20 mouse cellular contexts compared by ENCODE assay signal in the genomic region with DNA sequence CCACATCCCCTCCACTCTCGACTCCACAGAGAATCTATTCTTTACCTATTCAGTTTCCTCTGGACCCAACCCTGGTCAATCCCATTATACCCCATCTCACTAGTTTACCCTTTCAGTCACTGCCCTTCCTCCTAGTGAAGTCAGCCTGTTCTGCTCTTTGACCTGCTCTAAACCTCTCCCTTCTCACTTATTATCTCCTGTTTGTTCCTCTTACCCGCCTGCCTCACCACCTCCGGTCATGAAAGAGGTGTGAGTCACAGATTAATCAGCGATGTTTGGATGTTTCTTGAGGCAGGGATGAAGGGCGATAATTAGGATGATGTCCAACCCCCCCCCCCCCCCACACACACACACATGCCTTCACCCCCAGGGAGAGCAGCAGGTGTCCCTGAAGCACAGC.
DNase-seq lines count a peak whose midpoint lies in the region; ATAC-seq and TF ChIP-seq lines count a peak whose summit lies in the region.
"Had no signal": no experiment of that assay in that cellular context is flagged by ENCODE, and none has a peak within 500 bp of the region (broad histone marks: within the 10 kb centered on the region; RNA-seq: fewer than 3 reads in every experiment).

No protein-coding gene starts in this region.

- H3K36me3 ChIP-seq in heart, adult 2 months (ENCODE audit: control insufficient read depth, insufficient read depth, low read length) = no peaks in the 10 kb centered on the region
- H3K36me3 ChIP-seq in intestine, embryonic 15.5 days = no peaks in the 10 kb centered on the region
- H3K36me3 ChIP-seq in small intestine, adult 2 months (ENCODE audit: control insufficient read depth, insufficient read depth, low read length) = no peaks in the 10 kb centered on the region
- no peaks in the 10 kb centered on the region for H3K36me3 ChIP-seq in midbrain, embryonic 16.5 days (ENCODE audit: control insufficient read depth, insufficient read depth, low read length)
- H3K36me3 ChIP-seq: embryonic facial prominence, embryonic 15.5 days; forebrain, embryonic 10.5 days; heart, embryonic 13.5 days; hindbrain, embryonic 15.5 days had no signal

- no peak for TF ChIP-seq CTCF in heart, adult 2 months (IDR thresholded peaks at IDR 0.05)
- TF ChIP-seq CTCF in small intestine, adult 2 months (IDR thresholded peaks at IDR 0.05; ENCODE audit: extremely low read depth, insufficient read length, insufficient replicate concordance, low read depth, low read length) = no peak
- no peak for TF ChIP-seq CTCF in gastrocnemius, adult 2 months (IDR thresholded peaks at IDR 0.05)

- DNase-seq in heart, adult 11 months = peak; percentile 68
- no peak for DNase-seq in heart, adult 2 months
- DNase-seq in layer of hippocampus, postnatal 14 days (ENCODE audit: low spot score in 2 of 2) = no peak
- DNase-seq in gastrocnemius, adult 2 months = no peak
- DNase-seq: adrenal gland, adult 8-10 months; cerebellum, adult 11 months; cerebellum, adult 8-10 months; cerebellum, postnatal 14 days; embryo, embryonic 11 days; gastrocnemius, postnatal 14 days; heart, postnatal 36 days had no signal

- no peaks in the 10 kb centered on the region for H3K9me3 ChIP-seq in intestine, embryonic 15.5 days
- no peaks in the 10 kb centered on the region for H3K9me3 ChIP-seq in midbrain, embryonic 16.5 days (replicated peaks; ENCODE audit: control insufficient read depth, low read length, poor library complexity, severe bottlenecking)
- H3K9me3 ChIP-seq: embryonic facial prominence, embryonic 15.5 days; forebrain, embryonic 10.5 days; heart, embryonic 13.5 days; hindbrain, embryonic 15.5 days had no signal

- H3K4me2 ChIP-seq in intestine, embryonic 15.5 days (replicated peaks) = no peak overlapping the region
- H3K4me2 ChIP-seq in midbrain, embryonic 16.5 days (ENCODE audit: low read length) = no peak overlapping the region
- H3K4me2 ChIP-seq: embryonic facial prominence, embryonic 15.5 days; heart, embryonic 13.5 days; hindbrain, embryonic 15.5 days had no signal

- WGBS in heart, adult 2 months = 53% methylated on average over 5 of the region's 5 CpGs
- 51% methylated on average over 5 of the region's 5 CpGs for WGBS in intestine, embryonic 15.5 days
- 18% methylated on average over 5 of the region's 5 CpGs for WGBS in small intestine, adult 2 months
- WGBS in midbrain, embryonic 16.5 days = 67% methylated on average over 5 of the region's 5 CpGs

- no peaks in the 10 kb centered on the region for H3K27me3 ChIP-seq in heart, adult 2 months (ENCODE audit: control insufficient read depth, insufficient read depth, low read length)
- no peaks in the 10 kb centered on the region for H3K27me3 ChIP-seq in intestine, embryonic 15.5 days (replicated peaks)
- H3K27me3 ChIP-seq in small intestine, adult 2 months (ENCODE audit: control insufficient read depth, insufficient read depth, low read length) = no peaks in the 10 kb centered on the region
- no peaks in the 10 kb centered on the region for H3K27me3 ChIP-seq in midbrain, embryonic 16.5 days (ENCODE audit: control insufficient read depth, insufficient read depth, low read depth, low read length)
- H3K27me3 ChIP-seq: embryonic facial prominence, embryonic 15.5 days; heart, embryonic 13.5 days; hindbrain, embryonic 15.5 days had no signal

- H3K79me2 ChIP-seq in heart, adult 2 months (replicated peaks; ENCODE audit: control insufficient read depth, insufficient read depth, low read length) = no peaks in the 10 kb centered on the region

- H3K4me3 ChIP-seq in heart, adult 2 months = no peak overlapping the region
- no peak overlapping the region for H3K4me3 ChIP-seq in intestine, embryonic 15.5 days (replicated peaks)
- no peak overlapping the region for H3K4me3 ChIP-seq in small intestine, adult 2 months (ENCODE audit: low read depth, low read length)
- no peak overlapping the region for H3K4me3 ChIP-seq in gastrocnemius, adult 2 months
- no peak overlapping the region for H3K4me3 ChIP-seq in midbrain, embryonic 16.5 days (ENCODE audit: low read depth, low read length)
- H3K4me3 ChIP-seq: embryonic facial prominence, embryonic 15.5 days; erythroblast, embryonic 14.5 days; forebrain, embryonic 10.5 days; heart, embryonic 13.5 days; hindbrain, embryonic 15.5 days had no signal

- peak; percentile 84 for ATAC-seq in intestine, embryonic 15.5 days
- no peak for ATAC-seq in midbrain, embryonic 16.5 days
- ATAC-seq: forebrain, embryonic 14.5 days had no signal

- H3K9ac ChIP-seq in heart, adult 2 months (ENCODE audit: low read depth, low read length) = no peak overlapping the region
- H3K9ac ChIP-seq in intestine, embryonic 15.5 days = no peak overlapping the region
- no peak overlapping the region for H3K9ac ChIP-seq in midbrain, embryonic 16.5 days (ENCODE audit: low read depth, low read length)
- H3K9ac ChIP-seq: embryonic facial prominence, embryonic 15.5 days; heart, embryonic 13.5 days; hindbrain, embryonic 15.5 days had no signal

- no peaks in the 10 kb centered on the region; the same call in 1 of the 2 replicates for H3K4me1 ChIP-seq in heart, adult 2 months (ENCODE audit: control insufficient read depth, insufficient read depth, low read length)
- H3K4me1 ChIP-seq in intestine, embryonic 15.5 days (replicated peaks) = 0 out of 2 replicates have a peak, but pooled peaks cover 6% of the 10 kb centered on the region
- H3K4me1 ChIP-seq in small intestine, adult 2 months (ENCODE audit: control insufficient read depth, insufficient read depth, insufficient read length, low read length) = peaks cover 23% of the 10 kb centered on the region
- peaks cover 2% of the 10 kb centered on the region; the same call in 1 of the 2 replicates for H3K4me1 ChIP-seq in midbrain, embryonic 16.5 days (ENCODE audit: control insufficient read depth, insufficient read depth, low read length)
- H3K4me1 ChIP-seq: hindbrain, embryonic 15.5 days had no signal

- no peak for TF ChIP-seq EP300 in heart, adult 2 months (IDR thresholded peaks at IDR 0.05; ENCODE audit: insufficient read depth, low read depth, low read length)

- intact Hi-C loops in heart, adult 2 months (cut with DNase I) = no loop called here
- intact Hi-C loops in gastrocnemius, adult 2 months (cut with DNase I) = no loop called here

- no peak overlapping the region for H3K27ac ChIP-seq in heart, adult 2 months
- no peak overlapping the region for H3K27ac ChIP-seq in intestine, embryonic 15.5 days
- H3K27ac ChIP-seq in small intestine, adult 2 months (ENCODE audit: insufficient read depth, low read depth, low read length) = peak overlapping the region; percentile 92
- no peak overlapping the region for H3K27ac ChIP-seq in gastrocnemius, adult 2 months
- H3K27ac ChIP-seq in midbrain, embryonic 16.5 days (ENCODE audit: low read length) = no peak overlapping the region
- H3K27ac ChIP-seq: embryonic facial prominence, embryonic 15.5 days; forebrain, embryonic 10.5 days; heart, embryonic 13.5 days; hindbrain, embryonic 15.5 days had no signal

- TF ChIP-seq POLR2A in heart, adult 2 months (IDR thresholded peaks at IDR 0.05; ENCODE audit: insufficient read depth, low read depth, low read length) = no peak
- no peak for TF ChIP-seq POLR2A in small intestine, adult 2 months (IDR thresholded peaks at IDR 0.05; ENCODE audit: low read depth, low read length)
